Comparison of ENCODE assay signal across 10 mouse cellular contexts in genomic region chr7:6784340-6785073, GRCm38 (mm10). TPM values are rescaled to one million over a fixed set of nuclear protein-coding genes. Genes with fewer than 3 reads are reported as not detected.
DNase-seq lines count a peak whose midpoint lies in the region; ATAC-seq and TF ChIP-seq lines count a peak whose summit lies in the region.
"Had no signal": no experiment of that assay in that cellular context is flagged by ENCODE, and none has a peak within 500 bp of the region (broad histone marks: within the 10 kb centered on the region; RNA-seq: fewer than 3 reads in every experiment).

No protein-coding gene starts in this region.

- no peak for TF ChIP-seq CTCF in hindbrain, postnatal 0 days (IDR thresholded peaks at IDR 0.05; ENCODE audit: low read depth)
- TF ChIP-seq CTCF in kidney, postnatal 0 days (IDR thresholded peaks at IDR 0.05; ENCODE audit: low read depth) = no peak

- no peaks in the 10 kb centered on the region for H3K9me3 ChIP-seq in hindbrain, embryonic 11.5 days (ENCODE audit: control insufficient read depth, low read length)
- no peaks in the 10 kb centered on the region for H3K9me3 ChIP-seq in hindbrain, postnatal 0 days (ENCODE audit: low read length)
- no peaks in the 10 kb centered on the region for H3K9me3 ChIP-seq in embryonic facial prominence, embryonic 12.5 days
- no peaks in the 10 kb centered on the region for H3K9me3 ChIP-seq in kidney, postnatal 0 days (replicated peaks; ENCODE audit: low read length)

- H3K27ac ChIP-seq in hindbrain, embryonic 11.5 days (ENCODE audit: low read depth, low read length) = peak overlapping the region; percentile 42; the same call in 1 of the 2 replicates
- H3K27ac ChIP-seq in hindbrain, postnatal 0 days = no peak overlapping the region
- H3K27ac ChIP-seq in embryonic facial prominence, embryonic 12.5 days = peak overlapping the region; percentile 87
- H3K27ac ChIP-seq in kidney, postnatal 0 days = peak overlapping the region; percentile 86

- H3K4me1 ChIP-seq in hindbrain, embryonic 11.5 days (replicated peaks; ENCODE audit: control insufficient read depth, insufficient read depth, low read length) = no peaks in the 10 kb centered on the region
- H3K4me1 ChIP-seq in hindbrain, postnatal 0 days (ENCODE audit: insufficient read depth, low read length) = peaks cover 9% of the 10 kb centered on the region; the same call in 1 of the 2 replicates
- H3K4me1 ChIP-seq in embryonic facial prominence, embryonic 12.5 days = peaks cover 21% of the 10 kb centered on the region
- peaks cover 24% of the 10 kb centered on the region for H3K4me1 ChIP-seq in kidney, postnatal 0 days (replicated peaks; ENCODE audit: insufficient read depth, low read length)

- ATAC-seq in hindbrain, embryonic 11.5 days (ENCODE audit: low FRiP score) = no peak
- no peak for ATAC-seq in hindbrain, postnatal 0 days
- peak; percentile 67; the same call in 1 of the 2 replicates for ATAC-seq in embryonic facial prominence, embryonic 12.5 days (ENCODE audit: insufficient number of reproducible peaks, insufficient read depth, low FRiP score, low TSS enrichment)
- peak; percentile 71 for ATAC-seq in kidney, postnatal 0 days (replicated peaks; ENCODE audit: low FRiP score, low read depth)

- WGBS in hindbrain, embryonic 11.5 days = 46% methylated on average over 8 of the region's 8 CpGs
- WGBS in hindbrain, postnatal 0 days = 44% methylated on average over 8 of the region's 8 CpGs
- 8% methylated on average over 8 of the region's 8 CpGs for WGBS in embryonic facial prominence, embryonic 12.5 days
- 4% methylated on average over 8 of the region's 8 CpGs for WGBS in kidney, postnatal 0 days

- no peak overlapping the region for H3K4me2 ChIP-seq in hindbrain, embryonic 11.5 days (replicated peaks; ENCODE audit: low read depth, low read length)
- no peak overlapping the region for H3K4me2 ChIP-seq in hindbrain, postnatal 0 days (ENCODE audit: low read depth, low read length)
- peak overlapping the region; percentile 10; the same call in 1 of the 2 replicates for H3K4me2 ChIP-seq in embryonic facial prominence, embryonic 12.5 days (replicated peaks)
- H3K4me2 ChIP-seq in kidney, postnatal 0 days (ENCODE audit: low read length) = no peak overlapping the region

- H3K36me3 ChIP-seq in hindbrain, embryonic 11.5 days (ENCODE audit: control insufficient read depth, insufficient read depth, low read length) = no peaks in the 10 kb centered on the region
- H3K36me3 ChIP-seq in hindbrain, postnatal 0 days (ENCODE audit: insufficient read depth, low read length) = no peaks in the 10 kb centered on the region
- H3K36me3 ChIP-seq in embryonic facial prominence, embryonic 12.5 days = no peaks in the 10 kb centered on the region
- no peaks in the 10 kb centered on the region for H3K36me3 ChIP-seq in kidney, postnatal 0 days (ENCODE audit: insufficient read depth, low read length)

- DNase-seq in hindbrain, embryonic 11.5 days (ENCODE audit: low spot score) = peak; percentile 11
- DNase-seq in hindbrain, postnatal 0 days (ENCODE audit: low spot score) = no peak
- peak; percentile 91 for DNase-seq in kidney, postnatal 0 days (ENCODE audit: low spot score)
- peak; percentile 68 for DNase-seq in retina, embryonic 14.5 days (ENCODE audit: low spot score)
- no peak for DNase-seq in ovary, adult 18-20 months (ENCODE audit: low spot score)
- DNase-seq in thymus, postnatal 10 days (ENCODE audit: low spot score in 2 of 2) = no peak
- DNase-seq in spleen, adult 12 weeks (ENCODE audit: low spot score) = no peak
- DNase-seq: layer of hippocampus, adult 9-11 months; right cerebral cortex, adult 18-20 months had no signal

- H3K4me3 ChIP-seq in hindbrain, embryonic 11.5 days (ENCODE audit: low read depth, low read length) = no peak overlapping the region
- no peak overlapping the region for H3K4me3 ChIP-seq in hindbrain, postnatal 0 days (ENCODE audit: low read length)
- H3K4me3 ChIP-seq in embryonic facial prominence, embryonic 12.5 days = no peak overlapping the region
- no peak overlapping the region for H3K4me3 ChIP-seq in kidney, postnatal 0 days (replicated peaks; ENCODE audit: low read depth, low read length)

- H3K9ac ChIP-seq in hindbrain, embryonic 11.5 days (ENCODE audit: low read depth, low read length) = no peak overlapping the region
- H3K9ac ChIP-seq in hindbrain, postnatal 0 days (replicated peaks; ENCODE audit: low read length) = no peak overlapping the region
- H3K9ac ChIP-seq in embryonic facial prominence, embryonic 12.5 days = no peak overlapping the region
- H3K9ac ChIP-seq in kidney, postnatal 0 days (ENCODE audit: low read depth, low read length) = 0 out of 2 replicates have a peak overlapping the region, but pooled peaks have one; percentile 13

- H3K27me3 ChIP-seq in hindbrain, embryonic 11.5 days (ENCODE audit: control insufficient read depth, insufficient read depth, low read length) = no peaks in the 10 kb centered on the region
- no peaks in the 10 kb centered on the region for H3K27me3 ChIP-seq in hindbrain, postnatal 0 days (ENCODE audit: insufficient read depth, low read length)
- H3K27me3 ChIP-seq in embryonic facial prominence, embryonic 12.5 days = no peaks in the 10 kb centered on the region
- H3K27me3 ChIP-seq in kidney, postnatal 0 days (ENCODE audit: insufficient read depth, low read length) = no peaks in the 10 kb centered on the region

RNA-seq across cellular contexts. Expression of gene Usp29, which starts 54.1 kb away (rescaled TPM):
- 12.4 and 15.1 TPM in 2 replicates for polyA plus RNA-seq in hindbrain, embryonic 11.5 days (2014; fragmentation: Nextera tagmentation; extraction: Ambion mirVana)
- 67.4 and 69.2 TPM in 2 replicates for total RNA-seq in hindbrain, postnatal 0 days (2014; rRNA removed)
- 30.4 and 32.1 TPM in 2 replicates for polyA plus RNA-seq in hindbrain, postnatal 0 days (2015; fragmentation: Nextera tagmentation; extraction: Ambion mirVana)
- polyA plus RNA-seq in embryonic facial prominence, embryonic 12.5 days (2016; fragmentation: Nextera tagmentation; extraction: Ambion mirVana) = 16.2 and 19.2 TPM in 2 replicates
- polyA plus RNA-seq in kidney, postnatal 0 days (2015; fragmentation: Nextera tagmentation; extraction: Ambion mirVana) = 1.6 and 1.7 TPM in 2 replicates

RNA-seq across cellular contexts. Expression of gene Peg3, which starts 54.3 kb away (rescaled TPM):
- 112 and 126 TPM in 2 replicates for polyA plus RNA-seq in hindbrain, embryonic 11.5 days (2014; fragmentation: Nextera tagmentation; extraction: Ambion mirVana)
- 122 and 132 TPM in 2 replicates for total RNA-seq in hindbrain, postnatal 0 days (2014; rRNA removed)
- polyA plus RNA-seq in hindbrain, postnatal 0 days (2015; fragmentation: Nextera tagmentation; extraction: Ambion mirVana) = 67.6 and 75.5 TPM in 2 replicates
- 264 and 269 TPM in 2 replicates for polyA plus RNA-seq in embryonic facial prominence, embryonic 12.5 days (2016; fragmentation: Nextera tagmentation; extraction: Ambion mirVana)
- 73.5 and 75.8 TPM in 2 replicates for polyA plus RNA-seq in kidney, postnatal 0 days (2015; fragmentation: Nextera tagmentation; extraction: Ambion mirVana)

Comparison
In these comparisons a context has a peak if more than half of its experiments do, and no peak if none do; other contexts are left out.
1. DNase-seq: peak in hindbrain, embryonic 11.5 days (single experiment), kidney, postnatal 0 days (single experiment) and retina, embryonic 14.5 days (single experiment); none in hindbrain, postnatal 0 days (single experiment), ovary, adult 18-20 months (single experiment), thymus, postnatal 10 days (0 of 2) and spleen, adult 12 weeks (single experiment).
2. ATAC-seq: peak in embryonic facial prominence, embryonic 12.5 days (single experiment) and kidney, postnatal 0 days (single experiment); none in hindbrain, embryonic 11.5 days (single experiment) and hindbrain, postnatal 0 days (single experiment).